Mouse (Mus musculus) intestine, postnatal 0 days (tissue): ENCODE results near the gene Hist3h2ba. TPM values are rescaled to one million over a fixed set of nuclear protein-coding genes. Genes with fewer than 3 reads are reported as not detected.

Experiments used
- ATAC-seq: fragments of 200-750 bp; cut with Nextera tagmentation; 2 replicates; pipeline ENCODE4 v1.8.0; 2017; ENCODE audit warnings: mild to moderate bottlenecking, moderate TSS enrichment, moderate library complexity
- H3K27ac ChIP-seq: fragments of 300-500 bp; sonication (generic); 2 replicates; pipeline ENCODE4 v1.5.1; 2014; ENCODE audit warnings: mild to moderate bottlenecking, low read depth, low read length, moderate library complexity
- H3K27me3 ChIP-seq: fragments of 300-500 bp; sonication (generic); replicated peaks from 2 replicates; pipeline ENCODE4 v1.6.1; 2014; ENCODE audit warnings: low read length, mixed read lengths; ENCODE audit not compliant: control insufficient read depth, insufficient read depth
- H3K36me3 ChIP-seq: fragments of 300-500 bp; sonication (generic); 2 replicates; pipeline ENCODE4 v1.6.1; 2014; ENCODE audit warnings: mild to moderate bottlenecking, moderate library complexity; ENCODE audit not compliant: control insufficient read depth, insufficient read depth
- H3K4me1 ChIP-seq: fragments of 300-500 bp; sonication (generic); replicated peaks from 2 replicates; pipeline ENCODE4 v1.6.1; 2014; ENCODE audit warnings: antibody characterized with exemption, low read length, mixed read lengths; ENCODE audit not compliant: control insufficient read depth, insufficient read depth
- H3K4me2 ChIP-seq: fragments of 300-500 bp; sonication (generic); replicated peaks from 2 replicates; pipeline ENCODE4 v1.6.1; 2014; ENCODE audit warnings: low read depth, mild to moderate bottlenecking, moderate library complexity
- H3K4me3 ChIP-seq: fragments of 300-500 bp; sonication (generic); 2 replicates; pipeline ENCODE4 v1.5.1; 2014; ENCODE audit warnings: low read depth, low read length
- H3K9ac ChIP-seq: fragments of 300-500 bp; sonication (generic); 2 replicates; pipeline ENCODE4 v1.6.1; 2014; ENCODE audit warnings: mild to moderate bottlenecking, low read depth, low read length
- H3K9me3 ChIP-seq: fragments of 300-500 bp; sonication (generic); 2 replicates; pipeline ENCODE4 v1.6.1; 2016; ENCODE audit warnings: mixed run types; ENCODE audit not compliant: control insufficient read depth
- CTCF ChIP-seq: sonication (generic); IDR thresholded peaks from 2 replicates; pipeline ENCODE4 v1.5.1; 2016; ENCODE audit warnings: low read depth, mild to moderate bottlenecking, control low read depth, antibody characterized with exemption, moderate library complexity
- WGBS: fragments of 180-500 bp; shearing (Covaris S2); extraction: QIAGEN DNeasy Blood & Tissue Kit; methylation state at CpG from one replicate; pipeline ENCODE4 v1.1.7; 2014; 5-methylcytosine and 5-hydroxymethylcytosine counted together
- polyA plus RNA-seq: library from polyadenylated mRNA; unstranded; fragments of >200 nt; fragmentation: Nextera tagmentation; extraction: Ambion mirVana; gene quantifications from 2 replicates; pipeline ENCODE4 v1.2.1, GENCODE M21; 2015

Hist3h2ba gene
- polyA plus RNA-seq, 1 experiment from 2014 or later, result 6.9 TPM

DNA sequence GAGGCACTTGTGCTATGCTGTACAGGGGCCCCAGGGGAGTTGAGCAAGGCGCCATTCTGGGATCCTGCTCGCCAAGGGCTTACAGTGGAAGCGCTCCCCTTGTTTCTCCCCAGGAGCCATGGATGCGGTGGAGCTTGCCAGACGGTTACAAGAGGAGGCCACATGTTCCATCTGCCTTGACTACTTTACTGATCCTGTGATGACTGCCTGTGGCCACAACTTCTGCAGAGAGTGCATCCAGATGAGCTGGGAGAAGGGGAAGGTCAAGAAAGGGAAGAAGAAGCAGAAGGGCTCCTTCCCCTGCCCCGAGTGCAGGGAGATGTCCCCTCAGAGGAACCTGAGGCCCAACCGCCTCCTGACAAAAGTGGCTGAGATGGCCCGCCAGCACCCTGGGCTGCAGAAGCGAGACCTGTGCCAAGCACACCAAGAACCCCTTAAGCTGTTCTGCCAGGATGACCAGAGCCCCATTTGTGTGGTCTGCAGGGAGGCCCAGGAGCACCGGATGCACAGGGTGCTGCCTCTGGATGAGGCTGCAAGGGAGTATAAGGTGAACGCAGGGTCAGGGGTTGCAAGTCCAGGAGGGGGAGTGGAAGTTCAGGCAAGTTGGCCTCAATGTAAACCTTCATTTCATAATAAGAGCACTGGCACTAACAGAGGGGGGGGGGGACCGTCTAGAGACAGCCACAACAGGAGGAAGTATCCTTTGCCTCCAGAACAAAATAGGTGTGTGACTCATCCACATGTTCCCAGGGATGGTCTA lies 16.5 kb downstream of the Hist3h2ba start:
- H3K4me2 ChIP-seq, result no peak overlapping the region
- ATAC-seq, result peak; percentile 55
- no peak overlapping the region for H3K9ac ChIP-seq

DNA sequence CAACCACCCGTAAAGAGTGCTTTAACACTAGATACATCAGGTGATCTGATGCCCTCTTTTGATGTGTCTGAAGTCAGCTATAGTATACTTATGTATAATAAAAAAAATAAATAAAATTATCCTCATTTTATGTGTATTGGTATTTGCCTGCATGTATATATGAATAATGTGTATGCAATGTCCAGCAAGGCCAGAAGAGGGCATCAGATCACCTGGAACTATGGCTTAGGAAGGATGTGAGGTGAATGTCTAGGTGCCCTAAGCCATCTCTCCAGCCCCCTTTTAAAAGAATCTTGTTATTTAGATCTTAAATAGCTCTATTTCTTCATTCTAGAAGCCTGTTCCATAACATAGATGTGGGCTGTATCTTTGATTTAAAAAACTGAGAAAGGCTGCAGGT lies 18.6 kb downstream of the Hist3h2ba start:
- no peak overlapping the region for H3K4me2 ChIP-seq
- H3K36me3 ChIP-seq, result no peaks in the 10 kb centered on the region; the same call in 1 of the 2 replicates
- no peak for ATAC-seq
- TF ChIP-seq CTCF, result peak; percentile 71
- no peak overlapping the region for H3K4me3 ChIP-seq
- no peak overlapping the region for H3K9ac ChIP-seq
- 0 out of 2 replicates have a peak, but pooled peaks cover 3% of the 10 kb centered on the region for H3K4me1 ChIP-seq
- H3K27ac ChIP-seq, result no peak overlapping the region
- no peaks in the 10 kb centered on the region for H3K9me3 ChIP-seq
- whole genome bisulfite sequencing, result 100% methylated on average over 1 of the region's 1 CpGs
- H3K27me3 ChIP-seq, result peaks cover under 1% of the 10 kb centered on the region

More for the DNA sequence above, 16.5 kb downstream of the Hist3h2ba start:
- Histone ChIP-seq H3K4me1 (0 out of 2 replicates have a peak, but pooled peaks cover 3% of the 10 kb centered on the region), H3K27me3 (peaks cover 8% of the 10 kb centered on the region), H3K9me3 (no peaks in the 10 kb centered on the region), H3K4me3 (no peak overlapping the region), H3K36me3 (no peaks in the 10 kb centered on the region), H3K27ac (no peak overlapping the region)
- TF ChIP-seq CTCF, result no peak
- WGBS, result 50% methylated on average over 12 of the region's 12 CpGs

DNA sequence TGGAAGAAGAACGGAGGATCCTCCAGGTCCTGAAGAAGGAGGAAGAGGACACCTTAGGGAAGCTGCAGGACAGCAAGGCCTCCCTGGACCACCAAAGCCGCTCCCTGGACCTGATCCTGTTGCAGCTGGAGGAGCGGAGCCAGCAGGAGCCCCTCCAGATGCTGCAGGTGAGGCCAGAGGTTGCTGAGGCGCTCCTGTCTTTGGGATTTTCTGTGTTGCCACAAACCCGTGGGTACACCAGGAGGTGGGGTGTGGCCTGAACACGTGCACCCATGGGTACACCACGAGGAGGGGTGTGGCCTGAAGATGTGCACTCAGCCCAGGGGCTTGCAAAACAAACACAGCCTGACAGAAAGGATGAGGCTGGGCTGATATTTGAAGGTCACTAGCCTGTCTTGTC lies 19.8 kb downstream of the Hist3h2ba start:
- H3K9ac ChIP-seq, result no peak overlapping the region
- WGBS, result 69% methylated on average over 7 of the region's 7 CpGs
- H3K36me3 ChIP-seq, result peaks cover 3% of the 10 kb centered on the region; the same call in 1 of the 2 replicates
- ATAC-seq, result no peak
- H3K27ac ChIP-seq, result no peak overlapping the region
- no peaks in the 10 kb centered on the region for H3K27me3 ChIP-seq
- H3K4me3 ChIP-seq, result no peak overlapping the region
- H3K4me1 ChIP-seq, result 0 out of 2 replicates have a peak, but pooled peaks cover 3% of the 10 kb centered on the region
- no peak overlapping the region for H3K4me2 ChIP-seq
- H3K9me3 ChIP-seq, result no peaks in the 10 kb centered on the region
- TF ChIP-seq CTCF, result no peak

DNA sequence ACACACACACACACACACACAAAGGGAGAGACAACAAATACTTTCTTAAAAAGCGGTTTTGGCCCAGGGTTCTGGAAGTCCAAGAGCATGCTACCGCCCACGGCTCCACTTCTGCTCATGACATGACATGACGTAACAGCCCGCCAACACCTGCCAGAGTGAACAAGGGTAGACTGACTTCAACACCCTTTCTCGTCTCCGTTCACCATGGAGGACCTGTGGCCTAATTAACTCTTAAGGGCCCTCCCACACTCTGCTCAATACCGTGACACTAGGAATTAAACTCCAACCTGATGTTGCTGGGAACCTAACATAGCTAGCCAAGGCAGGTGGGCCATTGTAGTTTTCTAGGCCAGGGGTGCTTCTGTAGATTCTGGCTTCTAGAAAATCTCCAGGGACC lies 20.3 kb downstream of the Hist3h2ba start:
- WGBS, result 53% methylated on average over 8 of the region's 8 CpGs
- H3K4me3 ChIP-seq, result no peak overlapping the region
- H3K27me3 ChIP-seq, result no peaks in the 10 kb centered on the region
- H3K4me1 ChIP-seq, result 0 out of 2 replicates have a peak, but pooled peaks cover 3% of the 10 kb centered on the region
- no peak for TF ChIP-seq CTCF
- no peak overlapping the region for H3K27ac ChIP-seq
- no peak for ATAC-seq
- no peak overlapping the region for H3K9ac ChIP-seq
- no peaks in the 10 kb centered on the region for H3K9me3 ChIP-seq
- peaks cover 3% of the 10 kb centered on the region; the same call in 1 of the 2 replicates for H3K36me3 ChIP-seq
- H3K4me2 ChIP-seq, result no peak overlapping the region

DNA sequence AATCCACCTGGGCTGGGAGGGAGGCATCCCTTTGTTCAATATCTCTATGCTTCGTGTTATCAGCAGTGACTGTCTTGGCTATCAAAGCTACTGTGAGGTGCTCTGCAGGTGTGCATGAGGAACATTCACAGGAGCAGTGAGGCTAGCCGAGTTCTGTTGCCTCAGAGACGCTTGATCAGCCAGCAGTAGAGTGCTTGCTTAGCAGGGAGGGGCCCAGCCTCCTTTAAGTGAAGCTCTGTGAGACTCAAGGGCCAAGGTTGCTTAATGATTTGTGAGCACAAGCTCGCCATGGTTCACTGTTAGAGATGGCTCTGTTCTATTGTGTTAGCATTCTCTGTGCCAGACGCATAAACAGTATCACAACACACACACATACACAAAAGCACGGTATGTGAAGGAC lies 20.9 kb downstream of the Hist3h2ba start:
- Histone ChIP-seq H3K9me3 (no peaks in the 10 kb centered on the region), H3K27ac (0 out of 2 replicates have a peak overlapping the region, but pooled peaks have one; percentile 7), H3K27me3 (no peaks in the 10 kb centered on the region), H3K36me3 (peaks cover 6% of the 10 kb centered on the region; the same call in 1 of the 2 replicates), H3K4me1 (0 out of 2 replicates have a peak, but pooled peaks cover 3% of the 10 kb centered on the region), H3K4me2 (no peak overlapping the region), H3K4me3 (no peak overlapping the region), H3K9ac (no peak overlapping the region)
- ATAC-seq, result peak; percentile 71
- 30% methylated on average over 6 of the region's 6 CpGs for WGBS
- TF ChIP-seq CTCF, result no peak

DNA sequence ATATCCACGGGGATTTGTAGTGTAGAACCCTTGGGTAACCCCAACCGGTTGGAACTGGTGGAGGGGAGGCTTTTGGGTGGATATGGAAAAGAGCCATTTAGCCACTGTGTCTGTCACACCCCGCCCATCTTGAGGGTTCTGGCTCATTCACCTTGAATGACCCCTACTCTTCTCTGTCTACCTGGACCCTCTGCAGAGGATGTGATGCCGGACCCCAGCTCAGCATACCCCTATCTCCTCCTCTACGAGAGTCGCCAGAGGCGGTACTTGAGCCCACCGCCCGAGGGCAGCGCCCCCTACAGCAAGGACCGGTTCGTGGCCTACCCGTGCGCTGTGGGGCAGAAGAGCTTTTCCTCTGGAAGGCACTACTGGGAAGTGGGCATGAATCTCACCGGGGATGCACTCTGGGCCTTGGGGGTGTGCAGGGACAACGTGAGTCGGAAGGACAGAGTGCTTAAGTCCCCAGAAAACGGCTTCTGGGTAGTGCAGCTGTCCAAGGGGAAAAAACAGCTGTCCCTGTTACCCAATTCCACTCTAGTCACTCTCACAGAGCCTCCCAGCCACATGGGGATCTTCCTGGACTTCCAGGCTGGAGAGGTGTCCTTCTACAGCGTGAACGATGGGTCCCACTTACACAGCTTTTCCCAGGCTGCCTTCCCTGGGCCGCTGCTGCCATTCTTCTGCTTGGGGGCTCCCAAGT lies 22.3 kb downstream of the Hist3h2ba start:
- Histone ChIP-seq H3K9me3 (no peaks in the 10 kb centered on the region), H3K4me1 (0 out of 2 replicates have a peak, but pooled peaks cover 3% of the 10 kb centered on the region), H3K4me3 (no peak overlapping the region), H3K4me2 (no peak overlapping the region), H3K27ac (no peak overlapping the region), H3K9ac (no peak overlapping the region), H3K36me3 (peaks cover 7% of the 10 kb centered on the region; the same call in 1 of the 2 replicates), H3K27me3 (no peaks in the 10 kb centered on the region)
- ATAC-seq, result no peak
- 0 out of 2 replicates have a peak, but pooled peaks have one; percentile 14 for TF ChIP-seq CTCF
- 87% methylated on average over 21 of the region's 21 CpGs for WGBS
